Mouse (Mus musculus) heart, embryonic 16.5 days (tissue): ENCODE results near the gene Rab4a. TPM values are rescaled to one million over a fixed set of nuclear protein-coding genes. Genes with fewer than 3 reads are reported as not detected.

Experiments
- ATAC-seq: fragments of 200-750 bp; cut with Nextera tagmentation; replicated peaks from 2 replicates; pipeline ENCODE4 v1.8.0; 2017; ENCODE audit warnings: moderate number of reproducible peaks; ENCODE audit not compliant: insufficient read depth, low FRiP score; ENCODE audit errors: extremely low read depth
- H3K27ac ChIP-seq: fragments of 300-500 bp; sonication (generic); 2 replicates; pipeline ENCODE4 v1.5.1; 2014; ENCODE audit warnings: mild to moderate bottlenecking, low read length, control low read depth, moderate library complexity
- H3K27me3 ChIP-seq: fragments of 300-500 bp; sonication (generic); 2 replicates; pipeline ENCODE4 v1.6.1; 2014; ENCODE audit warnings: low read length, mixed read lengths; ENCODE audit not compliant: control insufficient read depth, insufficient read depth
- H3K36me3 ChIP-seq: fragments of 300-500 bp; sonication (generic); 2 replicates; pipeline ENCODE4 v1.6.1; 2014; ENCODE audit not compliant: control insufficient read depth, insufficient read depth
- H3K4me1 ChIP-seq: fragments of 300-500 bp; sonication (generic); 2 replicates; pipeline ENCODE4 v1.6.1; 2014; ENCODE audit warnings: low read length, mixed read lengths; ENCODE audit not compliant: control insufficient read depth, insufficient read depth
- H3K4me2 ChIP-seq: fragments of 300-500 bp; sonication (generic); 2 replicates; pipeline ENCODE4 v1.6.1; 2014; ENCODE audit warnings: low read depth, mild to moderate bottlenecking, control low read depth, low read length
- H3K4me3 ChIP-seq: fragments of 300-500 bp; sonication (generic); 2 replicates; pipeline ENCODE4 v1.5.1; 2014; ENCODE audit warnings: mild to moderate bottlenecking, control low read depth, low read length
- H3K9ac ChIP-seq: fragments of 300-500 bp; sonication (generic); 2 replicates; pipeline ENCODE4 v1.6.1; 2014; ENCODE audit warnings: low read length, control low read depth
- H3K9me3 ChIP-seq: fragments of 300-500 bp; sonication (generic); replicated peaks from 2 replicates; pipeline ENCODE4 v1.6.1; 2016; ENCODE audit warnings: low read length; ENCODE audit not compliant: control insufficient read depth
- WGBS: fragments of 180-500 bp; shearing (Covaris S2); extraction: QIAGEN DNeasy Blood & Tissue Kit; methylation state at CpG from one replicate; pipeline ENCODE4 v1.1.7; 2014; 5-methylcytosine and 5-hydroxymethylcytosine counted together
- polyA plus RNA-seq: library from polyadenylated mRNA; unstranded; fragments of >200 nt; fragmentation: Nextera tagmentation; extraction: Ambion mirVana; gene quantifications from 2 replicates; pipeline ENCODE4 v1.2.1, GENCODE M21; 2015

The Rab4a gene
- polyA plus RNA-seq, 1 experiment from 2014 or later: 32.2 TPM

DNA sequence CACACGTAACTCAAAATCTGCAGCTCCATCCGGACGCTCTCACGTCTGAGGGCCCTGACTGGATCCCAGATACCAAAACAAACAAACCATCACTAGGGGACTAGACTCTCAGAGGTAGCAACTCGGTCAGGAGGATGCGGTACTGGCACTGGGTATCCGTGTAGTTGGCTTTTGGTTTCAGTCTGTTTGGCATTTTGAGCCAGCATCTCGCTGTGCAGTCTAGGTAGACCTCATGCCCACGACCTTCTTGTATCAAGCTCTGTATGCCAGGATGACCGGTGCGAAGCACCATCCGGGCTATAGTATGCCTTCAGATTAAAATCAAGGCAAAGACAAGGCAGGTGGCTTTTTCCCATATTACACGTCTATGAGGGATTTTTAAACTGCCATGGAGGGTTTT lies 21.7 kb downstream of the Rab4a start:
- Histone ChIP-seq H3K27me3 (no peaks in the 10 kb centered on the region), H3K36me3 (peaks cover 14% of the 10 kb centered on the region), H3K4me3 (no peak overlapping the region), H3K9me3 (0 out of 2 replicates have a peak, but pooled peaks cover 3% of the 10 kb centered on the region), H3K9ac (no peak overlapping the region), H3K4me2 (no peak overlapping the region), H3K27ac (no peak overlapping the region), H3K4me1 (no peaks in the 10 kb centered on the region)
- WGBS: 90% methylated on average over 13 of the region's 13 CpGs
- ATAC-seq: no peak

DNA sequence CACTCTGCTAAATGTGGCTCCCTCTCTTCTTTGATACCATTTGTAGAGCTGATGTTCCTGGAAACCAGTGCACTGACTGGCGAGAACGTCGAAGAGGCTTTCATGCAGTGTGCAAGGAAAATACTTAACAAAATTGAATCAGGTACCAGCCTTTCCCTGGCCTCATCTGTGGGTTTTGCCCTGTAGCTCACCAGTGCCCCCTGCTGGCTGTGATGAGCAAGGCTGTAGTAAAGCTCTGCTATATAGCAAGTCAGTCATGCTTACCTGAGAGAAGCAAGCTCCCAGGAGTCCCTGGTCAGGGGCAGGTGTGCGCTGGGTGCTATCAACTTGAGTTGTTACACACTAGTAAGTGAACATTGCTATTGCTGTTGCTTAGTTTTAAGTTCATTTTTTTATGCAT lies 27.0 kb downstream of the Rab4a start:
- Histone ChIP-seq H3K4me3 (no peak overlapping the region), H3K36me3 (peaks cover 23% of the 10 kb centered on the region), H3K9me3 (no peaks in the 10 kb centered on the region), H3K27me3 (no peaks in the 10 kb centered on the region), H3K9ac (no peak overlapping the region), H3K27ac (no peak overlapping the region), H3K4me2 (no peak overlapping the region), H3K4me1 (no peaks in the 10 kb centered on the region)
- ATAC-seq: no peak
- WGBS: 95% methylated on average over 4 of the region's 4 CpGs

DNA sequence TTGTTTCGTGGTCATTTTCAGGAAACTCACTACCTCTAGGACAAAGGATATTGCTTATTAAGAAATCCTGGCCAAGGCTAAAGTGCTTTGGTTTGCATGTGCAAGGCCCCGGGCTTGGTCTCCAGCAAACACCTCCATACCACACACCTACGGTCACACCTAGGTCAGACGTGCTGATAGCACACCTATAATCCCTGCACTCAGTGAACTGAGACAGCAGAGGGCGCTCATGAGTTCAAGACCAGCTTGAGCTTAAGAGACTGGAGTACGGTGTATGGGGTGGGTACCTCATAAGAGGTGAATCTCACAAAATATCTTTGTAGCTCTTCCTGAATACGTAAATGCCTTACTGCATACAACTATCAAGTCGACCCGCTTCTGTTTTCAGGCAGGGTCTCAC lies 29.7 kb downstream of the Rab4a start:
- Histone ChIP-seq H3K27me3 (no peaks in the 10 kb centered on the region), H3K27ac (no peak overlapping the region), H3K4me1 (no peaks in the 10 kb centered on the region), H3K4me3 (no peak overlapping the region), H3K36me3 (peaks cover 16% of the 10 kb centered on the region), H3K9me3 (no peaks in the 10 kb centered on the region), H3K4me2 (no peak overlapping the region), H3K9ac (no peak overlapping the region)
- ATAC-seq: no peak
- 54% methylated on average over 9 of the region's 9 CpGs for WGBS

DNA sequence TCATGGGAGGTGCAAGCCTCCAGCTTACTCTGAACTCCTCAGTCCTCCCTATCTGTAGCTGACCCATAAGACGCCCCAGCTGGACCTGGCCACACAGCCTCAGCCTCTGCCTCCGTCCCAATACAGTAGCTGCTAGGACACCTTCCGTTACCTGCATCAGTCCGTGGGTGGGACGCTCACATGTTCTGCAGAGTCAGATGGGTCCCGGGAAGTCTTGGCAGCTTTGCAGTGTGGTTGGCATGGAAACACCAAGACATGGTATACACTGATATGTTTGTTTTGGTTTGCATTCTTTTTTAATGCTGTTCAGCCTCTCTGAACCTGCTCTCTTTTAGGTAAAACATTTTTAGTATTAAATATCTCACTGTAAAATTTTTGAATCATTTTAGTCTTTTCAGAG lies 30.6 kb downstream of the Rab4a start:
- Histone ChIP-seq H3K36me3 (peaks cover 17% of the 10 kb centered on the region), H3K9ac (no peak overlapping the region), H3K9me3 (no peaks in the 10 kb centered on the region), H3K4me1 (no peaks in the 10 kb centered on the region), H3K4me2 (no peak overlapping the region), H3K27ac (no peak overlapping the region), H3K4me3 (no peak overlapping the region), H3K27me3 (no peaks in the 10 kb centered on the region)
- no peak for ATAC-seq
- WGBS: 81% methylated on average over 6 of the region's 6 CpGs

DNA sequence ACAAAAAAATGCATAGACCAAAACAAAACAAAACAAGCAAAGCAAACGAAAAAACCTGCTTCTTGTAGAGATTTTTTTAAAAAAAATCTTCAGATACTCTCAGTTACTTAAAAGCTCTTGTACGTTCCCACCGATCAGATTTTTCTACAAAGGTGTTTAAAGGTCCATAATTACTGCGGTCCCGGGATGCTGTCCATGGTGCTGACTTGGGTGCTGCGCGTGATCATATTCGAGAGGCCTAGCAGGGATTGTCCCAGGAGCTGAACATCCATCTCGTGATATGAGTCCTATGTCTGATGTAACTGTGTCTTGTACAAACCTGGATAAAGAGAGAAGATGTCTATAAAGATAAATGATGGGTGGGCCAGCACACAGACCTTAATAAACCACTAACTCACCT lies 32.7 kb downstream of the Rab4a start:
- no peak for ATAC-seq
- H3K27ac ChIP-seq: no peak overlapping the region
- no peak overlapping the region for H3K4me2 ChIP-seq
- H3K9me3 ChIP-seq: no peaks in the 10 kb centered on the region
- H3K4me3 ChIP-seq: no peak overlapping the region
- no peaks in the 10 kb centered on the region for H3K4me1 ChIP-seq
- H3K27me3 ChIP-seq: no peaks in the 10 kb centered on the region
- peaks cover 11% of the 10 kb centered on the region for H3K36me3 ChIP-seq
- H3K9ac ChIP-seq: no peak overlapping the region
- 63% methylated on average over 9 of the region's 9 CpGs for WGBS

DNA sequence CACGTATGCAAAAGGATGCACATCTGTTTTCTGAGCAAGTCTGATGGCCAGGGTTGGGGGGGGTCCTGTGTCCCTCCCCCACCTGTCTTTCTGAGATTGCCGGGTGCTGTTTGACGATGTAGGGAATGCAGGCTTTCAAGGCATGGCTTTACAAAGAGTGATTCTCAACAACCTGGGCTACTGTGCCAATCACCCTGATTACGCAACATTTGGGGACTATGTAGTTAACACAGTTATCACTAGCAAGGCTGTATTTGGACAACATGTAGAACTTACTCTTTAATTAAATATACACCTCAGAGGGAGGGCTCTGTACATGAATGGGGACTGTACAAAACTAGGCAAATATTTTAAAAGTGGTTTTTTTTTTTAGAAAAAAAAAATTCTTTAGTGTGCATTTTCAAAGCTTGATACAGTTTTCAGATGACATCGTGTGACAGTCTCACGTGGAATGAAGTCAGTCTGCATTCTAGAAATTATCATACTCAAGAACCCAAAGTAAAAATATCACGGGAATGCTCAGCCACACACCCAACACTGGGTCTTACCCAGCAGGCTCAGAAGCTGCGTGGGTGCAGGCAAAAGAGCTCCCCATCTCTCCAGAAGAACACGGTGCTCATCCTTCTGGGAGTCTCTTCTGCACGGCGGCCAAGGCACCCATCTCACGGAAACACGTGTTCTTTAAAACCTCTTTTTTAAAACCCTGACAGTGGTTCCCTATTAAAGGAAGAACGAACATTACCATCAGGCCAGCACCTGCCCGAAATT lies 35.0 kb downstream of the Rab4a start:
- H3K27ac ChIP-seq: no peak overlapping the region

DNA sequence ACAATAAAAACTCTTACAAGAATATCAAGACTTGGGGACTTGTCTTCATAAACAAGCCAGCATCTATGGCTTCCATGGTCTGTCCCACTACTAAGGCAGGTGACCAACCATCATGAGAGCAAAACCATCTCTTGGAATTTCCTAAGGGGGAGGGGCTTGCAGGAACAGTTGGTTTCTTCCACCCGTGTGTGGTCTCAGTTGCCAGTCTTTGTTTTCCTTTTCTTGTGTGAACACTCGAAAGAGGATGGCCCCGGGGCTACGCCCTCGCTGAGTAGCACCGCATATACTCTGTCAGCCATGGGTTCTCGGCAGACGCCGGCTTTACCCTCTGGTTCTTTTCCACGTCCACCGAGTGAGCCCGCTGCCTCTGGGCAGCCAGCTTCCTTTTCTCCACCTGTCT lies 36.3 kb downstream of the Rab4a start:
- Histone ChIP-seq H3K4me3 (no peak overlapping the region), H3K4me1 (no peaks in the 10 kb centered on the region), H3K36me3 (peaks cover 7% of the 10 kb centered on the region), H3K27ac (no peak overlapping the region), H3K4me2 (no peak overlapping the region), H3K9me3 (no peaks in the 10 kb centered on the region), H3K27me3 (no peaks in the 10 kb centered on the region), H3K9ac (no peak overlapping the region)
- WGBS: 88% methylated on average over 12 of the region's 12 CpGs
- no peak for ATAC-seq

More for the DNA sequence above, 35.0 kb downstream of the Rab4a start:
- H3K4me2 ChIP-seq: no peak overlapping the region
- H3K4me3 ChIP-seq: no peak overlapping the region
- no peaks in the 10 kb centered on the region for H3K4me1 ChIP-seq
- H3K9ac ChIP-seq: no peak overlapping the region
- 82% methylated on average over 15 of the region's 15 CpGs for WGBS
- H3K36me3 ChIP-seq: peaks cover 7% of the 10 kb centered on the region
- no peaks in the 10 kb centered on the region for H3K9me3 ChIP-seq
- no peak for ATAC-seq
- no peaks in the 10 kb centered on the region for H3K27me3 ChIP-seq

DNA sequence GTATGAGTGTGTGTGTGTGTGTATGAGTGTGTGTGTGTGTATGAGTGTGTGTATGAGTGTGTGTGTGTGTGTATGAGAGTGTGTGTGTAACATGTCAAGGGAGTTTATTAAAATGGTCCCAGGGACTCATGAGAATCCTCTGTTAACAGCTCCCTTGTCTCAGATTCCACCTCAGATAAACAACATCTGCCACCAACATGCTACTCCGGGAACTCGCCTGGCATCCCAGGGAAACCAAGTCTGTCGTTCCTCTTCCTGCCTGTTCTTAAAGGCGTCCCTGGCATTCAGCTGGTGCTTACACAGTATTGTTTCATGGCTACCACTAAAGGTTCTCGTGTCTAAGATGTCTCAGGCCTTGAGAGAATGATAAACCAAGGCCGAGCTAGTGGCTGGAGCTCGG lies 38.6 kb downstream of the Rab4a start:
- no peaks in the 10 kb centered on the region for H3K9me3 ChIP-seq
- H3K36me3 ChIP-seq: 0 out of 2 replicates have a peak, but pooled peaks cover 5% of the 10 kb centered on the region
- no peak overlapping the region for H3K4me2 ChIP-seq
- H3K4me3 ChIP-seq: no peak overlapping the region
- ATAC-seq: no peak
- WGBS: 77% methylated on average over 7 of the region's 7 CpGs
- no peaks in the 10 kb centered on the region for H3K4me1 ChIP-seq
- no peak overlapping the region for H3K9ac ChIP-seq
- H3K27me3 ChIP-seq: no peaks in the 10 kb centered on the region
- no peak overlapping the region for H3K27ac ChIP-seq

DNA sequence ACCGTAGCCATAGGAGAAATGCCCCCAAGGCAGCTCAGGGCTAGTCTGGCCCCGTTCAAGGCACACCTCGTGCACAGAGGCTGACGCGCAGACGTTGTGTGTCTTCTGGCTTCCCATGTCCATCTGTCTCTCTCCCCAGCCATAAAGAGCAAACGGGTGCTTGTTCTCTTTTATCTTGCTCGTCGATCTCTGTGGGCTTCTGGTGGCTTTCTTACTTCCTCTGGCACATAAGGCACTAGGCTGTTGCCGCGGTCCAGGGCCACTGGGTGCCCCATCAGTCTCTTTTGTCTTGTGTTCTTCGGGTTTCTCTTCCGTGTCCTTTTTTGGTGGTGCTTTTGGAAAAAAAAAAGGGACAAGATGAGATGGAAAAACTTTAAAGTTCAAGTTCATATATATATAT lies 39.3 kb downstream of the Rab4a start:
- no peak for ATAC-seq
- no peak overlapping the region for H3K9ac ChIP-seq
- H3K36me3 ChIP-seq: 0 out of 2 replicates have a peak, but pooled peaks cover 5% of the 10 kb centered on the region
- no peaks in the 10 kb centered on the region for H3K4me1 ChIP-seq
- no peak overlapping the region for H3K4me2 ChIP-seq
- H3K27me3 ChIP-seq: no peaks in the 10 kb centered on the region
- no peak overlapping the region for H3K4me3 ChIP-seq
- no peak overlapping the region for H3K27ac ChIP-seq
- no peaks in the 10 kb centered on the region for H3K9me3 ChIP-seq
- 80% methylated on average over 13 of the region's 13 CpGs for WGBS
